Mouse (Mus musculus) C2C12 (cell line): ENCODE results near the gene Galntl5. TPM values are rescaled to one million over a fixed set of nuclear protein-coding genes. Genes with fewer than 3 reads are reported as not detected.
A peak's percentile ranks its signal among the peaks of the same experiment; 100 is the strongest.
"Not testable (repeated sequence)": the region's sequence is repeated elsewhere in the genome, so short reads cannot be mapped to it uniquely, and the experiment has no call there.

ENCODE experiments used
- H3K27me3 ChIP-seq: one replicate; pipeline ENCODE4 v1.6.1; 2011; ENCODE audit not compliant: control insufficient read depth, insufficient read depth, insufficient read length
- H3K36me3 ChIP-seq: one replicate; pipeline ENCODE4 v1.6.1; 2011; ENCODE audit not compliant: control insufficient read depth, insufficient read depth
- H3K4me3 ChIP-seq: one replicate; pipeline ENCODE4 v1.5.1; 2011; ENCODE audit warnings: mild to moderate bottlenecking, control low read depth; ENCODE audit not compliant: poor library complexity, insufficient read depth, severe bottlenecking
- H3K79me2 ChIP-seq: one replicate; pipeline ENCODE4 v1.6.1; 2011; ENCODE audit not compliant: control insufficient read depth, insufficient read depth
- H3K79me3 ChIP-seq: one replicate; pipeline ENCODE4 v1.6.1; 2011; ENCODE audit warnings: low read depth, control low read depth
- H3ac ChIP-seq: one replicate; pipeline ENCODE3; 2011; ENCODE audit warnings: low read depth; ENCODE audit not compliant: control insufficient read depth, insufficient read length
- CEBPB ChIP-seq: IDR thresholded peaks from one replicate; pipeline ENCODE4 v1.6.1; 2011; ENCODE audit warnings: low read depth, mild to moderate bottlenecking, control low read depth, moderate library complexity
- CTCF ChIP-seq: IDR thresholded peaks from one replicate; pipeline ENCODE4 v1.5.1; 2011; ENCODE audit not compliant: control insufficient read depth, insufficient read depth, insufficient read length
- FOSL1 ChIP-seq: IDR thresholded peaks from one replicate; pipeline ENCODE4 v1.8.0; 2011; ENCODE audit warnings: mild to moderate bottlenecking, low read length; ENCODE audit not compliant: poor library complexity, insufficient read depth, severe bottlenecking
- MAX ChIP-seq: IDR thresholded peaks from one replicate; pipeline ENCODE4 v1.6.1; 2011; ENCODE audit warnings: mild to moderate bottlenecking, control low read depth
- MYOD1 ChIP-seq: IDR thresholded peaks from one replicate; pipeline ENCODE4 v1.6.1; 2011; ENCODE audit warnings: low read depth; ENCODE audit not compliant: control insufficient read depth, insufficient read length
- MYOG ChIP-seq: IDR thresholded peaks from one replicate; pipeline ENCODE4 v1.6.1; 2011; ENCODE audit not compliant: control insufficient read depth, insufficient read length; ENCODE audit errors: extremely low read depth
- USF1 ChIP-seq: IDR thresholded peaks from one replicate; pipeline ENCODE4 v1.6.1; 2011; ENCODE audit warnings: low read depth, mild to moderate bottlenecking, control low read depth, moderate library complexity
- polyA plus RNA-seq: library from polyadenylated mRNA; unstranded; fragments of >200 nt; fragmentation: generic; extraction: Trizol; gene quantifications from one replicate; pipeline ENCODE4 v1.2.1, GENCODE M21; 2012; ENCODE audit warnings: missing spikeins

The Galntl5 gene
- polyA plus RNA-seq, 1 experiment, result not detected

DNA sequence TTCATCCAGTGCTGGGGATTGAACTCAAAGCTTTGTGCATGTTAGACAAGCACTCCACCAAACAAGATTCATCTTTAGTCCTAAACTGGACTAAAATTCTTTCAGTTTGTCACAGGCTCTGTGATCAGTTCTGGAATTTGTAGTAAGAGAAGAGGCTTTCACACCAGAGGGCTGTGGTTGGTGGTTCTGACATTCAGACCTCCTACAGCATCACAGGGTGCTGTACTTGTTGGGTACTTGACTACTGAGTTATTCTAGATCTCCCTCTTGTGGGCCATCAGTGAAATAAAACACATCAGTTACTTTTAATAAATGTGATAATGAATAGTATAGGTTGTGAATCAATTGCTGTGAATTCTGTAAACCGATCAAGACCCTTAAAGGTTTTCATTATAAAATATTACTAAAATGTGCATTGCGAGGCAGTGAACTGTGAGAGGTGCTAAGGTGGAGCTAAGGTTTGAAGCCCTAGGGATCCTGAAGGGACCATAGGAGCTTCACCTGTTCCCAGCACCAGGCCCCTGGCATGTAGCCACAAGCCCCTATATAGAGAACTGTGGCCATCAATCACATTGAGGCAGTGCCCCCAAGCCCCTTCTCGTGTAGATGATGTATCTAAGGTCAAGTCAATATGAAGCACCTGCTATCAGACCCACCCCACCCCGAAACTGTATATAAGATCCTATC is 16.0 kb upstream of the Galntl5 start:
- TF ChIP-seq CEBPB, result no peak
- H3K79me3 ChIP-seq, result no peaks in the 10 kb centered on the region
- H3K27me3 ChIP-seq, result peaks cover 15% of the 10 kb centered on the region
- no peak overlapping the region for H3K4me3 ChIP-seq
- no peaks in the 10 kb centered on the region for H3K79me2 ChIP-seq
- H3ac ChIP-seq, result no peak overlapping the region
- H3K36me3 ChIP-seq, result no peaks in the 10 kb centered on the region

DNA sequence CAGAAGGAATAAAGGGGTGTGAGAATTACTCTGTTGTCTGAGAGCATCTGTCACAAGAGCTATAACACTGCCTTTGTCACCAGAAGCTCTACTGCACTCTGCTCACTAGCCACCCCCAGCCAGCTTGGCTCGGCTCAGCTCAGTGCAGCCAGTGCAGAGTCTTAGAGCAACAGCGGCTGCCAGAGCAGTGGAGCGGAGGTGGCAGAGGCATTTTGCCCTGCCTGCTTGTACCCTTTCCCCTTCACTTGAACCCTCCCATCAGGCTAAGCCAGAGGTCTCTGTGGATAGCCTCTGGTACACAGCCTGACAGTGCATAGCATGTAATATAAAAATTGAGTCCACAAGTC is 15.5 kb upstream of the Galntl5 start:
- Histone ChIP-seq H3K36me3 (no peaks in the 10 kb centered on the region), H3K27me3 (peaks cover 15% of the 10 kb centered on the region), H3K4me3 (no peak overlapping the region), H3K79me3 (no peaks in the 10 kb centered on the region), H3ac (no peak overlapping the region), H3K79me2 (no peaks in the 10 kb centered on the region)
- TF ChIP-seq USF1, result no peak
- no peak for TF ChIP-seq MYOD1
- no peak for TF ChIP-seq MAX
- no peak for TF ChIP-seq FOSL1
- no peak for TF ChIP-seq MYOG
- TF ChIP-seq CEBPB, result no peak
- no peak for TF ChIP-seq CTCF

- Histone ChIP-seq H3K27me3 (peaks cover 15% of the 10 kb centered on the region), H3K4me3 (no peak overlapping the region), H3K79me2 (no peaks in the 10 kb centered on the region), H3K79me3 (no peaks in the 10 kb centered on the region), H3K36me3 (no peaks in the 10 kb centered on the region), H3ac (no peak overlapping the region)
- TF ChIP-seq MYOD1 (no peak), FOSL1 (no peak), USF1 (no peak), MYOG (no peak), MAX (no peak), CEBPB (no peak), CTCF (no peak)
Observed at GRCm38 (mm10) chr5:25166665-25167064, 14.6 kb upstream of the Galntl5 start.

DNA sequence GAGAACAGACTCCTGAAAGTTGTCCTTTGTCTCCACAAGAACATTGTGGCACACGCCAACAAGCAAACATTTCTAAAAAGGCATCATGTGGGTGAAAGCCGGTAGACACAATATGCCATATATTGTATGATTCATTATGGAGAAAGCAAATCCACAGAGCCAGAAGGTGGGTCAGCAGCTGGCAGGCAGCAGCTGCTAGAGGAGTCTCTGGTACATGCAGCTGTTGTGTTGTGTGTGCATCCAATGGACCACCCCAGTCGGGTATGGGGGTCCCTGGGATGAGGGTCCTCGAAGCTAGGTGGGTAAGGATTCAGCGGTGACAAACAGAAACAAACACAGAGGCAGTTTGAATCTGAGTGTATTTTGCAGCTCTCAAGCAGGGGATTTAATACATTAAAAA is 3.3 kb upstream of the Galntl5 start:
- H3K27me3 ChIP-seq, H3K36me3 ChIP-seq, H3ac ChIP-seq, H3K79me2 ChIP-seq, H3K79me3 ChIP-seq, H3K4me3 ChIP-seq: not testable (repeated sequence)
- TF ChIP-seq MYOD1, result peak; percentile 44

- H3K4me3 ChIP-seq, H3ac ChIP-seq, H3K27me3 ChIP-seq, H3K36me3 ChIP-seq, H3K79me2 ChIP-seq, H3K79me3 ChIP-seq: not testable (repeated sequence)
Observed at GRCm38 (mm10) chr5:25178543-25178942, 2.7 kb upstream of the Galntl5 start.

- Histone ChIP-seq H3K79me2 (no peaks in the 10 kb centered on the region), H3K27me3 (no peaks in the 10 kb centered on the region), H3K79me3 (no peaks in the 10 kb centered on the region), H3ac (no peak overlapping the region), H3K4me3 (no peak overlapping the region), H3K36me3 (no peaks in the 10 kb centered on the region)
- TF ChIP-seq MAX (no peak), FOSL1 (no peak), USF1 (no peak), MYOG (no peak), MYOD1 (no peak), CEBPB (no peak), CTCF (no peak)
Observed at GRCm38 (mm10) chr5:25179284-25179683, 2.0 kb upstream of the Galntl5 start.
